Mouse (Mus musculus) large intestine, adult 2 months (tissue): ENCODE results near the gene Arl8b. TPM values are rescaled to one million over a fixed set of nuclear protein-coding genes. Genes with fewer than 3 reads are reported as not detected.
"Not testable (repeated sequence)": the region's sequence is repeated elsewhere in the genome, so short reads cannot be mapped to it uniquely, and the experiment has no call there.

Experiments
- DNase-seq: peaks from one replicate; pipeline ENCODE4 v3.0.0-alpha.2; 2012; ENCODE audit warnings: low read depth, low spot score
- WGBS: fragments of 180-500 bp; shearing (Covaris S2); methylation state at CpG from one replicate; pipeline ENCODE4 v1.1.7; 2018; 5-methylcytosine and 5-hydroxymethylcytosine counted together
- polyA plus RNA-seq: library from polyadenylated mRNA; depleted of rRNA; stranded (reverse); fragments of >200 nt; gene quantifications from 2 replicates; pipeline ENCODE4 v1.2.3, GENCODE M21; 2012; rRNA removed

The Arl8b gene
- polyA plus RNA-seq, 1 experiment = 13.9 TPM

DNA sequence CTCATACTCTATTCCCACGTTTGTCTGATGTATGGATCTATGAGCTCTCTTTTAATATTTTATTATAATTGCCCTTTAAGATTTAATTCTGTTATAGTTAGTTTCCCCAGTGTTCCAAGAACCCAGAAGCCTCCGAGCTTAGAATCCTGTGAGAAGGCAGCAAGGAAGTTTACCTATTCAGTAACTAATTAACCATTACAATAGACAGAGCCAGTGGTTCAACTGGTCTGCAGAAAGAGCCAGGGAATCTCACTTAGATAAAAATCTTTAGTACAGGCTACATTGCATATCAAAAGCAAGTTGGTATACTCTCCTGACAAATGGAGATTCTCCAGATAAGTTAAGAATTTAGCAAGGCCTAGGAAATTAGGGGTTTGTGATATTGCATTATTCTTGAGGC lies 86.1 kb downstream of the Arl8b start:
- 15% methylated on average over 2 of the region's 2 CpGs for whole genome bisulfite sequencing
- not testable (repeated sequence) for DNase-seq

DNA sequence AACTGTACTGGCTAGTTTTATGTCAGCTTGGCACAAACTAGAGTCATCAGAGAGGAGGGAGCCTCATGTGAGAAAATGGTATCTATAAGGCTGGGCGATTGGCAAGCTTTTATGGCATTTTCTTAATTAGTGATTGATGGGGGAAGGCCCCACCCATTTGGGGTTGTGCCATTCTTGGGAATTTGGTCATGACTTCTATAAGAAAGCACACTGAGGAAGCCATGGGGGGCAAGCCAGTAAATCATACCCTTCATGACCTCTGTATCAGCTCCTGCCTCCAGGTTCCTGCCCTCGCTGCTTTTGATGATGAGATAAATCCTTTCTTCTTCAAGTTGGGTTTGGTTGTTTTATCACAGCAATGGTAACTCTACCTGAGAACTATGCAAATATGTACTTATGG lies 87.5 kb downstream of the Arl8b start:
- no peak for DNase-seq
- WGBS = 74% methylated on average over 2 of the region's 2 CpGs

- WGBS = 87% methylated on average over 4 of the region's 4 CpGs
- DNase-seq = no peak
These were observed 88.4 kb downstream of the Arl8b start for GRCm38 (mm10) chr6:108871251-108871650.

Other genes starting within 250 kb of the Arl8b start
- 18.9 and 20.2 TPM in 2 replicates for gene Bhlhe40, start 122.5 kb upstream of the Arl8b start, polyA plus RNA-seq
- gene Edem1, start 45.5 kb downstream of the Arl8b start, polyA plus RNA-seq = 41.5 and 54.5 TPM in 2 replicates